ENCODE assay signal across 7 mouse cellular contexts in the genomic region with DNA sequence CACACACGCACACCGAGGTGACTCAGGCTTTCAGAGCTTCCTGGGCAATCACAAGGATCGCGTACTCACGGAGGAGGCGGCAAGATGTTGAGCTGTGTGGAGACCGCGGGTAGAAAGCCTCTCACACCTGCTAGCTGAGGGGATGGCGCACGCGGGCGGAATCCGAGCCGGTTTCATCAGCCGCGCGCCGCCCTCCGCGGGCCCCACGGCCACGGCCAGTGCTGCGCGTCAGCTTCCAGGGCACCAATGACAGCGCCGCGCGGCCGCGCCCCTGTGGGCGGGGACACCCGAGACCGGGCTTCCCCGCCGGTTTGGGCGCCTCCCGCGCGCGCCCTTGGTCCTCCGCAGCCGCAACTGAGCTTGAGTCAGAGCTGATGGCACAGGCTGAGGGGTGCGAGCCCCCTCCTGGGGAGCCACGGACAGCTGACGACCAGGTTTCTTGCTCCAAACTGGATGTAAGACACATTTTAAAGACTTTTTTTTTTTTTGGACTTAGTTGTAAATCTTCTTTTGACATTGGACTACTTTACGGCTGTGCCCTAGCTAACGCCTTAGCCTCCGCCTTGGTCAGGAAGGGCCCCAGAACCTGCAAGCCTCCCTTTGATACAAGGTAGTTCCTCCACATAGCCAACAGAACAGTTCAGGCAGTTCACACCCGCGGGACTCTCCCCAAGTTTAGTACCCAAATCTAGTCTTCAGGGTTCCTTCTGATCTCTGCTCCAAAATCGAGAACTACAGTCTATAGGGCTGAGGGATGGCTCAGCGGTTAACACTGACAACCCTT. TPM values are rescaled to one million over a fixed set of nuclear protein-coding genes. Genes with fewer than 3 reads are reported as not detected.
DNase-seq lines count a peak whose midpoint lies in the region; ATAC-seq and TF ChIP-seq lines count a peak whose summit lies in the region.

A gene (minus strand): TSS at position 245 of the 784 bp plus-strand sequence.

- H3K27ac ChIP-seq in embryonic facial prominence, embryonic 11.5 days (replicated peaks; ENCODE audit: low read depth, low read length) = no peak within 1 kb of the TSS
- peak within 1 kb of the TSS; percentile 74 for H3K27ac ChIP-seq in kidney, adult 2 months (ENCODE audit: insufficient read depth, low read depth, low read length)
- H3K27ac ChIP-seq in limb, embryonic 12.5 days = 0 out of 2 replicates have a peak within 1 kb of the TSS, but pooled peaks have one; percentile 53
- peak within 1 kb of the TSS; percentile 76 for H3K27ac ChIP-seq in midbrain, embryonic 15.5 days
- H3K27ac ChIP-seq in spleen, adult 2 months (ENCODE audit: insufficient read depth, low read length) = peak within 1 kb of the TSS; percentile 82

- H3K9ac ChIP-seq in embryonic facial prominence, embryonic 11.5 days (replicated peaks; ENCODE audit: low read length) = peak within 1 kb of the TSS; percentile 67
- peak within 1 kb of the TSS; percentile 75 for H3K9ac ChIP-seq in limb, embryonic 12.5 days (replicated peaks)
- H3K9ac ChIP-seq in midbrain, embryonic 15.5 days = peak within 1 kb of the TSS; percentile 68

- no peaks in the 10 kb centered on the region for H3K9me3 ChIP-seq in embryonic facial prominence, embryonic 11.5 days (replicated peaks; ENCODE audit: control insufficient read depth, low read length)
- no peaks in the 10 kb centered on the region for H3K9me3 ChIP-seq in limb, embryonic 12.5 days
- no peaks in the 10 kb centered on the region for H3K9me3 ChIP-seq in midbrain, embryonic 15.5 days

- WGBS in embryonic facial prominence, embryonic 11.5 days = 3% methylated on average over 50 of the region's 52 CpGs
- 2% methylated on average over 52 of the region's 52 CpGs for WGBS in kidney, adult 2 months
- WGBS in limb, embryonic 12.5 days = 2% methylated on average over 49 of the region's 52 CpGs
- 3% methylated on average over 52 of the region's 52 CpGs for WGBS in midbrain, embryonic 15.5 days
- WGBS in spleen, adult 2 months = under 1% methylated on average over 52 of the region's 52 CpGs

- peak within 1 kb of the TSS; percentile 100 for H3K4me2 ChIP-seq in embryonic facial prominence, embryonic 11.5 days (ENCODE audit: low read depth, low read length)
- peak within 1 kb of the TSS; percentile 100 for H3K4me2 ChIP-seq in limb, embryonic 12.5 days
- H3K4me2 ChIP-seq in midbrain, embryonic 15.5 days = peak within 1 kb of the TSS; percentile 98

- no peak for TF ChIP-seq CTCF in kidney, adult 2 months (conservative IDR thresholded peaks at IDR 0.05; ENCODE audit: insufficient read depth, insufficient read length, low read depth, low read length)
- TF ChIP-seq CTCF in spleen, adult 2 months (IDR thresholded peaks at IDR 0.05; ENCODE audit: extremely low read depth, insufficient read depth, insufficient read length, insufficient replicate concordance) = no peak

- DNase-seq in adrenal gland, postnatal 14 days = peak; percentile 96
- peak; percentile 86 for DNase-seq in embryonic facial prominence, embryonic 11.5 days (ENCODE audit: low spot score)
- peak; percentile 99 for DNase-seq in heart, adult 11 months
- DNase-seq in kidney, adult 2 months = peak; percentile 93
- DNase-seq in spleen, adult 2 months (ENCODE audit: low read depth in 1 of 2, low spot score in 2 of 2) = peak; percentile 79 to 91

- TF ChIP-seq POLR2A in kidney, adult 2 months (IDR thresholded peaks at IDR 0.05; ENCODE audit: low read depth, low read length) = no peak
- TF ChIP-seq POLR2A in spleen, adult 2 months (IDR thresholded peaks at IDR 0.05; ENCODE audit: low read depth, low read length) = peak; percentile 49

- no peaks in the 10 kb centered on the region for H3K27me3 ChIP-seq in embryonic facial prominence, embryonic 11.5 days (ENCODE audit: control insufficient read depth, insufficient read depth, low read length)
- no peaks in the 10 kb centered on the region for H3K27me3 ChIP-seq in kidney, adult 2 months (replicated peaks; ENCODE audit: control insufficient read depth, insufficient read depth, low read length)
- peaks cover 9% of the 10 kb centered on the region; the same call in 1 of the 2 replicates for H3K27me3 ChIP-seq in limb, embryonic 12.5 days
- H3K27me3 ChIP-seq in midbrain, embryonic 15.5 days (replicated peaks) = peaks cover 7% of the 10 kb centered on the region
- H3K27me3 ChIP-seq in spleen, adult 2 months (ENCODE audit: control insufficient read depth, insufficient read depth, low read length) = no peaks in the 10 kb centered on the region

- no peaks in the 10 kb centered on the region for H3K4me1 ChIP-seq in embryonic facial prominence, embryonic 11.5 days (ENCODE audit: control insufficient read depth, insufficient read depth, low read length)
- no peaks in the 10 kb centered on the region; the same call in 1 of the 2 replicates for H3K4me1 ChIP-seq in kidney, adult 2 months (ENCODE audit: control insufficient read depth, insufficient read depth, low read length)
- H3K4me1 ChIP-seq in limb, embryonic 12.5 days (replicated peaks) = peaks cover 14% of the 10 kb centered on the region
- peaks cover 16% of the 10 kb centered on the region for H3K4me1 ChIP-seq in midbrain, embryonic 15.5 days
- no peaks in the 10 kb centered on the region; the same call in none of the 2 replicates for H3K4me1 ChIP-seq in spleen, adult 2 months (ENCODE audit: control insufficient read depth, insufficient read depth, insufficient read length)

- no peaks in the 10 kb centered on the region for H3K36me3 ChIP-seq in embryonic facial prominence, embryonic 11.5 days (replicated peaks; ENCODE audit: control insufficient read depth, insufficient read depth, low read depth, low read length)
- no peaks in the 10 kb centered on the region for H3K36me3 ChIP-seq in kidney, adult 2 months (ENCODE audit: control insufficient read depth, insufficient read depth, low read length)
- H3K36me3 ChIP-seq in limb, embryonic 12.5 days = no peaks in the 10 kb centered on the region
- H3K36me3 ChIP-seq in midbrain, embryonic 15.5 days (replicated peaks) = no peaks in the 10 kb centered on the region
- H3K36me3 ChIP-seq in spleen, adult 2 months (ENCODE audit: control insufficient read depth, insufficient read depth, low read length) = no peaks in the 10 kb centered on the region; the same call in 1 of the 2 replicates

- H3K4me3 ChIP-seq in embryonic facial prominence, embryonic 11.5 days (ENCODE audit: low read depth, low read length) = peak within 1 kb of the TSS; percentile 73
- H3K4me3 ChIP-seq in kidney, adult 2 months (ENCODE audit: insufficient read depth, low read depth, low read length) = peak within 1 kb of the TSS; percentile 88
- H3K4me3 ChIP-seq in limb, embryonic 12.5 days (replicated peaks) = peak within 1 kb of the TSS; percentile 69
- H3K4me3 ChIP-seq in midbrain, embryonic 15.5 days = peak within 1 kb of the TSS; percentile 79
- peak within 1 kb of the TSS; percentile 92 for H3K4me3 ChIP-seq in spleen, adult 2 months (ENCODE audit: extremely low read depth, insufficient read depth, insufficient read length)

- ATAC-seq in embryonic facial prominence, embryonic 11.5 days (replicated peaks; ENCODE audit: insufficient number of reproducible peaks, low FRiP score, low TSS enrichment, low read depth) = peak; percentile 83
- peak; percentile 86 for ATAC-seq in limb, embryonic 12.5 days (ENCODE audit: insufficient number of reproducible peaks, insufficient read depth, low FRiP score, low TSS enrichment, low read depth)
- ATAC-seq in midbrain, embryonic 15.5 days (replicated peaks) = peak; percentile 93

RNA-seq across cellular contexts. Expression of the gene that starts here (rescaled TPM):
- 70.5 and 83.6 TPM in 2 replicates for total RNA-seq in adrenal gland, postnatal 14 days (2021)
- 10.9 and 13.9 TPM in 2 replicates for polyA plus RNA-seq in embryonic facial prominence, embryonic 11.5 days (2014; fragmentation: Nextera tagmentation; extraction: Ambion mirVana)
- polyA plus RNA-seq in kidney, adult 2 months (2012; rRNA removed) = 4.0 TPM in 2 replicates
- 12.0 and 12.6 TPM in 2 replicates for polyA plus RNA-seq in limb, embryonic 12.5 days (2016; fragmentation: Nextera tagmentation; extraction: Ambion mirVana)
- polyA plus RNA-seq in midbrain, embryonic 15.5 days (2015; fragmentation: Nextera tagmentation; extraction: Ambion mirVana) = 45.2 and 46.4 TPM in 2 replicates
- 8.8 and 9.3 TPM in 2 replicates for polyA plus RNA-seq in spleen, adult 2 months (2012; rRNA removed)
